Mouse (Mus musculus) left cerebral cortex, adult 9 months (tissue): Measurements from ENCODE around the gene Adamts18.
"Not testable (repeated sequence)": the region's sequence is repeated elsewhere in the genome, so short reads cannot be mapped to it uniquely, and the experiment has no call there.

Source experiments
- DNase-seq, 2 experiments: peaks; one replicate each; pipeline ENCODE4 v3.0.0; 2022; ENCODE audit warnings: low spot score in 2 of 2

The Adamts18 gene

DNA sequence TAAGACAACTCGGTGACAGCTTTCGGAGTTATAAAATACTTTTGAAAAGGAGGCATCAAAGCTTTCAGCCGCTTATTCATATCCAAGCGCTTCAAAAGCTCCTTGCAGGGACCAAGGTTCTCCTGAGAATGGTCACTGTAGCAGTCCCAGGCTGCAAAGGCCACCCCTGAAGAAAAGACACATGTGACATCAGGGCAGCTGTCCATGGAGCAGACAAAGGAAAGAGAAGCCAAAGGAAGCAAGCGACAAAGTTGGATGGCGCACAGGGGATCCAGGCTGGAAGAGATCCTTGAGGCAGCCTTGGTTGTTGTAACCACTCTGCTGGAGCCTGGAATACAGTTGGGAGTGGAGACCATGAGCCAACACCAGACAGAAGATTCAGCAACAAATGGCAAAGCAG, 10.3 kb downstream of the Adamts18 start:
- no peak for DNase-seq

DNA sequence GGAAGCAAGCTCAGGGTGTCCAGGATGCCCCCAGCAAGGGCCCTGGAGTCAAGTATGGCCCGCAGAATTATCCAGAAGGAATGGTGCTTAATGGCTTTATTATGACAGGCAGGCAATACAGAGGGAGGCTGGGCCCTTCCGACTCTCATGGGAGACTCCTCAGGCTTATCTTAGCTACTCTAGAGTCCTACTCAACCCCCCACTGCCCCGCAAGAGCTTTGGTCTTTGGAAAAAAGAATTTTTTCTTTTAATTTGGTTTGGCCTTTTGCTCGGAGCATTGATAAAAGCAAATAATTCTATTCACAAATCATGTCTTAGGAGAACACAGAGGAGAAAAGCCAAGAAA, 11.0 kb downstream of the Adamts18 start:
- DNase-seq = no peak

GRCm38 (mm10) chr8:113836892-113837569, 11.5 kb downstream of the Adamts18 start:
- DNase-seq = no peak

GRCm38 (mm10) chr8:113833644-113834043, 14.9 kb downstream of the Adamts18 start:
- DNase-seq = no peak

DNA sequence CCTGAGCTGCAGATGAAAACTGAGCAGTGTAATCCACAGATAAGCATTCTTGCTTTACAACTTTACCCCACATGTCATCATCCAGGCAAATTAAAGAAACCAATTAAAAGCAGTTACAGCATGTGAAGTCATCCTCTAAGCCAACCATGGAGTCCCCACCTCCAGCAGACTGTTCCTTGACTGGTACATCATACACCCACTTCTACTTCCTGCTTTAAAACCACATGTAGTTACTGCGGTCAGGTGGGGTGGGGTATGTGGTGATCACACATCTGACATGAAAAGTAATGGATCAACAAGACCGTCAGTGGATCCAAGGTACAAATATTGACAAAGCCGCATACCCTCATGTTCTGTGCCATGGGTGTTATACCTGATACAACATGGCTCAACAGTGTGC, 21.3 kb downstream of the Adamts18 start:
- no peak for DNase-seq

DNA sequence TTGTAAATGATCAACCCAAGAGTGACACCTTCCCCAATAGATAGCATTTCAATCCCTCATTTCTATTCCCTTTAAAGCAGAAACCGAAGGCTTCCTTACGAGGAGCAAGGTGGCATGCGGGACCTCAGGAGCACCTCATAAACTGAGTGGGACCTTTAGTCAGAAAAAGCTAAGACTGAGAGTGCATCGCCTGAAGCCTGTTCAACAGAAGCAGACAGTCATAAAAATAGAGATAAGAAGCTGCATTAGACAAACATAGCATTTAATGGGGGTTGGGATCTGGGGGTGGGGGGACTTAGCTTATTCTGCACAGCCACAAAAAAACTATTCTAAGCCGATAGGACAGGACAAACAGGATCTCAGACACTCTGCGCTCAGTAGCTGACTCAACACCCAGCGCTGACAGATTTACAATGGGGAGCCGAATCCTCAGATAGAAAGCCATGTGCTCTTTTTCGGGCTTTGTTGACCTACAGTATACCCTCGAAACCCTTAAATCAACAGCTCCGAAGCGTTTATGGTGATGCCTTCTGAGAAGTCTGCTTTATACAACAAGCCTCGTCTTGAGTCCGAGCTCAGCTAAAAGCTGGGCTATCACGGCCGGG, 27.5 kb downstream of the Adamts18 start:
- DNase-seq = no peak

DNA sequence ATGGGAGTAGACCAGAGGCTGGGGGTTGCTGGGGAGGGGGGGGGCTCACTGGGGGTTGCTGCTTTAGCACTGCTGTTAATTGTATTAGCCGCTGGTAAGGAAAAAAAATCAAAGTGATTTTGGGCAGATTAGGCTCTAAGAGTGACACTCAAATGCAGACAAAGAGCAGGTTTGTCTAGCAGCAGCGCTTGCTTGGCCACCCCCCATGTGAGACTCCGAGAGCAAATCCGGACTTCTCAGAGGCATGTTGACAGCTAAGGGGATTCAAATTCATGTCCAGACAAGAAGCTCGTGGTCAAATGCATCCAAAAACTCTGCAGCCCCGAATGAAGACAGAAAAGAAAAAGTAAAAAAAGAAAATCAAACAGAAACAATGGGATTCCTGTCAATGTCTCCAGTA, 34.6 kb downstream of the Adamts18 start:
- no peak for DNase-seq

GRCm38 (mm10) chr8:113811521-113811920, 37.0 kb downstream of the Adamts18 start:
- peak in 1 of 2 experiments; percentile 41 for DNase-seq

DNA sequence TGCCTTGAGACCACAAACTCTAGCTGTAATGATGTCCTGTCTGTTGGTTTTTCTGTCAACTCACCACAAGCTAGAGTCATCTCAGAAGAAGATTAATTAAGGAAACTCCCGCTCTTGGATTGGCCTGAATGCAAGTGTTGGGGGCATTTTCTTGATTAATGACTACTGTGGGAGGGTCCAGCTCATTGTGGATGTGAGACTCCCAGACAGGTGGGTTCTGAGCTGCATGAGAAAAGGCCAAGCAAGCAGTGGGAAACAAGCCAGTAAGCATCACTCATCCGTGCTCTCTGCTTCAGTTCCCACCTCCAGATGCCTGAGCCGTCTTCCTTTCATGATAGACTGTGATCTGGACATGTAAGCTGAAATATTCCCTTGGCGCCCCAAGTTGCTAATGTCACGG, 38.6 kb downstream of the Adamts18 start:
- no peak for DNase-seq

- DNase-seq = no peak
Measured at GRCm38 (mm10) chr8:113803830-113804611, 44.5 kb downstream of the Adamts18 start.

- DNase-seq = no peak
Measured at GRCm38 (mm10) chr8:113801551-113801950, 47.0 kb downstream of the Adamts18 start.

GRCm38 (mm10) chr8:113800556-113800955, 48.0 kb downstream of the Adamts18 start:
- DNase-seq = not testable (repeated sequence)

DNA sequence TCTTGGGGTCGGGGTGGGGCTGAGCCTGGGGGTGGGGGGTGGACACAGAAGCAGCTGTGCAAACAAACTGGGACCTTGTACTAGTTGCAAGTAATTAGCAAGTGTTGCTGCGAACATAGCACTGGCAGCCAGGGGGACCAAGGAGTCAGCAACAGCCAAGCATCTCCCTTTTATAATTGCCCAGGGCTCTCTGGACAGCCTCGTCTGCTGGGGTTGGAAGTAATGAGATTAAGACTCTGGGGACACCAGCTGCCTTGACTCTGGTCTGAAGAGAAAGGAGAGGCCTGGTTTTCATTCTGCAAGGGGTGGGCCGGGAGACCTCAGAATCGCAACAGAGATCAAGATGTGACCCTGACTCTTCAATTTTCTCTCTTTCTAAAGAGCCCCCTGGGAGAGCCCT, 49.0 kb downstream of the Adamts18 start:
- no peak for DNase-seq

GRCm38 (mm10) chr8:113791856-113792255, 56.7 kb downstream of the Adamts18 start:
- no peak for DNase-seq

GRCm38 (mm10) chr8:113791061-113791460, 57.5 kb downstream of the Adamts18 start:
- DNase-seq = peak; percentile 13 to 29

DNA sequence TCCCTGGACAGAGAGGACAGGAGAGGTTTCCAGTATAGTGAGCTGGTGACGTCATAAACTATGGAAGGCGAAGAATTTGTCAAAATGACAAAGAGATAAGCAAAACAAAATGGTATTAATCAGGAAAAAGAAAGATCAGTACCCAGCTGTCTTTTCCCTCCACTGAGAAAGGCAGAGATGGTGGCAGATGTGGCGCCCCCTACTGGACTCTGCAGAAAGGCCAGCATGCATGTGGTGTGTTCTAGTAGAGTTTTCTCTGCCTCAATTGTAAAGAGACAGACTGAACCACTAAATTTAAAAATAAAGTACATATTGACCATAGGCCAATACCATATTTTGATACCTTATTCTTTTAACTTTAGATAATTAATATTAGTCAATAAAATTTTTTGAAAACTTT, 64.8 kb downstream of the Adamts18 start:
- DNase-seq = no peak

GRCm38 (mm10) chr8:113781554-113781953, 67.0 kb downstream of the Adamts18 start:
- DNase-seq = no peak

GRCm38 (mm10) chr8:113775361-113775760, 73.2 kb downstream of the Adamts18 start:
- DNase-seq = no peak

- DNase-seq = no peak
Measured at GRCm38 (mm10) chr8:113768861-113769410, 79.6 kb downstream of the Adamts18 start.

DNA sequence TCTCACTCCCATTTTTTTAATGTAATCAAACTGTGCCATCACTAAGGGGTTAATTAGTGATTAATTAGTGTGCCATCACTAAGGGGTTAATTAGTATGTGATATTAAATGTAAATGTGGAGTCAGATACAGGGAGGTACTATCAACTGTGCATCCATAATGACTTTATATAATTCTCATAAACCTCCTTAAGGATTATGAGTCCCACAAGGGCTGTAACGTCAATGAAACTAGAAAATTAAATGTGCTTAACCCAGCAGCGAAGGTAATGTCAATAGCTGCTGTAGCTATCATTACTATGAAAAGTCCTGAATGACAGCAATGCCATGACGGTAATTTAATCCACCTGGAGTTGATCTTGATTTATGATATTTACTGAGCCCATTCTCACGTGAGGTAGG, 83.4 kb downstream of the Adamts18 start:
- DNase-seq = no peak

DNA sequence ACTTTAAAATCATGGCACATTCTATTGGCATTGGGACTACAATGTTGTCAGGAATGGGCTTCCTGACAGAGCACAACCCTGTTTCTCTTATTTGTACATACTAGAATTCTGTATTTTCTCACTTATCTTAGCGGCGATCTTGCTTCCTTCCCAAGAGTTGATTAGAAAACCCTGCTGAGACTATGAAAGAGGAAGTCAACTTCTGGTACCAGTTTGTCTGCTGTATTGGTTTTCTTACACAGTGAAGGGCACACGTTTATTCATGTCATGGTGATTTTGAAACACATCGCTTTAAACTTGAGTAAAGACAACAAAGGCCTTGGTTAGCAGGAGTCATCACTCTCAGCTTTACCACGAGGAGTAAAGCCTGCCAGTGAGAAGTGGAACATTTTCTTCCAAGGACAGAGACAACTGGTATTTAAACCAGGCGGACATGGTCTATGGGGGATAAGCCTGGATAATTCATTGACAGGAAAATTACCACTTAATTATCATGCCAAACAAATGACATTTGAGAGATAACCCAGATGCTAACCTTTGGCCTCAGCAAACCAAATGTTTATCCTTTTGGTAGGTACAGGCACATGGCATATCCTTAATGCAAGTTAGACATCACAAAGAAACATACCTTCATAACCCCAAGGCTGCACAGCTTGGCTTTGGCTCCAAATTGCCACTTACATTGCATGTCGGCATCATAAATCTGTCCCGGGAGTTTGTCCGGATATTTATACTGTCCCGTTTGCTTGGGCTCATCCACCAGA, 84.8 kb downstream of the Adamts18 start:
- DNase-seq = no peak

- no peak for DNase-seq
Measured at GRCm38 (mm10) chr8:113762101-113762500, 86.4 kb downstream of the Adamts18 start.
